Mouse (Mus musculus) testis, postnatal 14 days (tissue): Measurements from ENCODE around the gene Iqgap2.

Experiments used
- DNase-seq: peaks from one replicate; pipeline ENCODE4 v3.0.0; 2021; ENCODE audit warnings: low spot score

The Iqgap2 gene

GRCm38 (mm10) chr13:95778761-95779161, 113.0 kb downstream of the Iqgap2 start:
- DNase-seq: no peak

- no peak for DNase-seq
Observed at GRCm38 (mm10) chr13:95777651-95778391, 113.9 kb downstream of the Iqgap2 start.

- DNase-seq: peak; percentile 21
Observed at GRCm38 (mm10) chr13:95777237-95777636, 114.5 kb downstream of the Iqgap2 start.

GRCm38 (mm10) chr13:95774966-95775696, 116.6 kb downstream of the Iqgap2 start:
- no peak for DNase-seq

- DNase-seq: no peak
Observed at GRCm38 (mm10) chr13:95765017-95765416, 126.7 kb downstream of the Iqgap2 start.

GRCm38 (mm10) chr13:95763876-95764517, 127.7 kb downstream of the Iqgap2 start:
- DNase-seq: no peak

GRCm38 (mm10) chr13:95759810-95760209, 131.9 kb downstream of the Iqgap2 start:
- DNase-seq: no peak

DNA sequence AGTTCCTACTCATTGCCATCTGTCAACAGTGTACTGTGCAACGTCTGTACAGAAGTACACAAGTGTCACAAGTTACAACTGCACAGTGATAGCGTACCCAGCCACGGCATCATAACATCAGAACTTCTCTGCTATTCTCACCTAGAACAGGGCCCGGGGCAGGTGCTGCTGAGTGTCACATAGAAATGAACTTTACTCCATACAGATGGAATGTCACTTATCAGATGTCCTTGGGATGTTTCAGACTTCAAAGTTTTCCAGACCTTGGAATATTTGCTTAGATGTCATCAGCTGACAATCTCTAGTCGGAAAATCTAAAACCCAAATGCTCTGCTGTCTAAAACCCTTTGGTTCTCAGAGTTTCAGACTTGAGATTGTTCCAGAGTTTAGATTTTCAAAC, 137.4 kb downstream of the Iqgap2 start:
- DNase-seq: no peak

DNA sequence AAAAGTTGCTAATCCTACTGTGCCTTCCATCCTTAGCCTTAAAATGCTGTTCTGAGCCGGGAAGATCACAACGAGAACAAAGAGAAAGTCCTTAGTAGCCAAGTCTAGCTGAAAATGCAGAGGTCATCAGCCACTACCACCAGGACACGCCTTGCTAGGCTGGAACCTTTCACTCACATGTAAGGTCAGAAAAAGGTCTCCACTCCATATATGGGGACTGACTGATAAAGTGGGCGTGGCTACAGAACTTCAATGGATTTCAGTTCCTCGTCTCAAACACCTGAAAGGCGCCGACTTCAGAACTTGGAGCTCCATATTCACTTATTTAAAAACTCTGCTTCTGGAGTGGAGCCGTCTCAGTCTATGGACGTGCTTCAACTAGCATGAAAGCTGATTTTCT, 139.3 kb downstream of the Iqgap2 start:
- no peak for DNase-seq

DNA sequence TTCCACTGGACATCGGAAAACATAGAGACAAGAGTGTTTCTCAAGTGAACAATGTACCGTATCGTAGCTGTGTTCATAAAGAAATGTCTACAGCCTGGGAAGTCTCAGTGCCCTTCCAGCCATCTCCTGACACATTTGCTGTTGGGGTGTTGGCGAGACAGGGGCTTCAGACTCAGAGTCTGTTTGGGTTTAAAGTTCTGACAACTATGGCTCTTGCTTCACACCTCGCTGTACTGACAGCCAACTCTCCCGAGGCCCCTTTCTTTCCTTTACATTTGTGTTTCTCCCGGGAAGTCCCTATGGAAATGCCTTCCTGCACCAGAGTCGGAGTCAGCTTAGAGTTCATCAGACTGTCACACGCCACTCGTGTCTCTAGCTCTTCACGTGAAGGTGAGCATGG, 144.2 kb downstream of the Iqgap2 start:
- DNase-seq: no peak

DNA sequence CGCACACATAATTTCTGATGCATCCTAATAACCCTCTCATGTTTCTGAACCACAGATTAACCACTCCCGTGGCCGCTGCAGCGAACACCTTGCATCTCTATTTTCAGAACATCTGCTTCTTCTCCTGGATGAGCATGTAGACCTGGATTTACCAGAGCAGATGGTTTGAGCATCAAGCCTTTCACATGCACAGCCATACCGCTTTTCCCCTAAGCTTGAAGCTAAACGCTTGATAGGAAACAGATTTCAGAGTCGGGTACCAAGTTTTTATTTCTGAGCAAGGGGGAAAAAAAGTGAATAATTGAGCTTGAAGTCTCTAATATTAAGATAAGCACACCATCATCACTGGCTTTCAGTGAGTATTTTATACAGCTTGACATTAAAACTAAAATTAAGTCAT, 144.6 kb downstream of the Iqgap2 start:
- DNase-seq: no peak

DNA sequence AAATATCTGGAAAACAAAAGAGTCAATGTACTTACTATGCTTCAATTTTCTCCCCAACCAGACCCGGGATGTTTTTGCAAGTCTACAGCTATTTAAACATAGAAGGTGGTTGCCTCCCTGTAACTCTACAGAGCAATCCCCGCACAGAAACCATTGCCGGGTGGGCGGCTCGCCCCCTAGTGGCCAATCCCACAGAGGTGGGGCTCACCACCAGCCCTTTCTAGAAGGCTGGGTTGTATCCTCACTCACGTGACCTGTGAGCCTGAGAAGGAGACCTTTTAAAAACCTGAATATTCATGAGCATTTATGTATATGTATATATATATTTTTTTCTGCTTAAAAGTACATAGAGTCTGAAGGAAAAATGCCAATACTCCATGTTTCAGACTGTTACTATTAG, 145.2 kb downstream of the Iqgap2 start:
- DNase-seq: peak; percentile 29

DNA sequence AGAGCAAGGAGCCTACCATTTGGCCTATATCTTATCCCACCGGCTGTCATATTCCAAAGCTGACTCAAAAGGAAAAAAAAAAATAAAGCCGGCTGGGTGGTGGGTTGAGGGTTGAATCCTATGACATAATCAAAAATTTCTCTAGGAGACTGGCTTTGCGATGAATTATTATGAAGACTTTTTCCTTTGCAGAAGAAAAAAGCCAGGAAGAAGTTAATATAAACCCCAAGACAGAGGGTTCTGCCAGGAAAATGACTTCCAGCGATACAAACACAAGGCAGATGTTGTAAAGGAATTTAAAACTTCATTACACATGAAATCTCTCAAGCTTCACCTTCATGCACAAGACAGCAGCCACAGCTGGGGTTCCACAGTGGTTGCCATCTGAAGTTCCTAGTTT, 146.3 kb downstream of the Iqgap2 start:
- no peak for DNase-seq

GRCm38 (mm10) chr13:95742881-95743466, 148.7 kb downstream of the Iqgap2 start:
- no peak for DNase-seq

DNA sequence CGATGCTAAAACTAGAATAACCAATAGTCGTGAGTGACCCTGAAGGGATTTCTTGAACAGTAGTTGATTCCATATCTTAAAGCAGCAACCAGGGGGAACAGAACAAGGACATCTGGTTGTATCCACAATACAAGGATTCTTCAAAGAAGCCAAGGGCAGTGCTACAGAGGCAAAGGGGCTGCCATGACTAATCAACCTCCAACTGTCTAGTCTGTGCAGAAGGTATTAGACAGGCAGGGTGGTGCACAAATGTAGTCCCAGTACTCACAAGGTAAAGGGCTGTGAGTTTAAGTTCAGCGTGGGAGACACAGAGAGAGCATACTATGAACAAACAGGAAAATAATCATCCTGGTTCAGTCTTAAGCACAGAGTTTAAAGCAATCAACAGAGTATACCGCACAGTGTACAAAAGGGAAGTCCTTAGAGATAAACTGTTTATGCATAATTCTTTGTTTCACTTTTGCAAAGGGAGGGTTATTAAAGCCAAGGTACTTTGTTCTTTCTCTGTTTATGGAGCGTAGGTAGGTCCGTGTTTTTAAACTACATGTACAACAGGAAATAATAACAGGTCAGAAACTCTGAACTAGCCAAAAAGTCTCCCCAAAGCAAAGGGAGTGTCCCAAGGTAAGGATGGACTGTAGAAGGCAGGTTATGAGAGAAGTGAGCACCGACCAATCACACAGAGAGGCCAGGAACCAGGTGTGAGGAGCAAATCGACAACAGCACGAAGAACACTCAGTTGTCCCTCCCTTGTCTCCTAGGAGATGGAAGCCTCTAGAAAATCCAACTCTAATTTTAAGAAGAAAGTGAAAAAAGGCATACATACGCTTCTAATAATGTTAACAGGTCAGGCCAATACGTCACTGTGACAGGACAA, 149.7 kb downstream of the Iqgap2 start:
- no peak for DNase-seq

DNA sequence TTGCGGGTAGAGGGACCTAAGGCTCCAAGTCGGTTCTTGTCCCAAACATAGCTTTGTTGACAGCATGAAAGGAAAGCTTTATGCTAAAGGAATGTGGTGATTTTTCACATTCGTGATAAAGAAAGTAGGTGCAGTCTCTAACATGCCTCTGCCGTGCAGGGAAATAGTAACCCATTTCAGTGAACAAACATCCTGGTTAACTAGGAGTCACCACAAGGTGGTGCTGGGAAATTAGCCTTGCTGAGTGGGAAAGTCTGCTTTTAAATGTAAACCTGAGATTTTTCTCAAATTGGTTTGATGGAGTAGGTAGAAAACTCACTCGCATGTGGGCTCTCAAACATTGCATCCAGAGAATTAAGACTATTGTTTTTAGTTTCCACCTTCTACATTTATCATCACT, 152.1 kb downstream of the Iqgap2 start:
- DNase-seq: no peak

DNA sequence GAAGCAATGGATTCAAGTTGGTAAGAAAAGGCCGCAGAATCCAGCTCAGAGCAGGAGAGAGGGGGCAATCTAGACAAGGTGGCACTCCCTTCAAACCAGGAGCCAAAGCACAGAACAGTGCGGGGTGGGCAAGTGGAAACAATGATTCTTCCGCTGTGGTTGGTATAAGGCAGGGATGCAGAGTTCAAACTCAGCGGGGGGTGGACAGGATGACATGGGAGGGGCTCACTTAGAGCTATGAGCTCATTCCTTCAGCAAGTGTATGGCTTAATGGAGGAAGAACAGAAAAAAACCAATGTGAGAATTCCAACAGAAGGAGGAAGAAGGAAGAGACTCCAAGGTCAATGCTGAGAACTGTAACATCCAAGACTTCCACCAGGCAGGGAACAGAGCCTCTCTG, 161.2 kb downstream of the Iqgap2 start:
- no peak for DNase-seq

- DNase-seq: peak; percentile 30
Observed at GRCm38 (mm10) chr13:95719320-95720232, 172.1 kb downstream of the Iqgap2 start.

- no peak for DNase-seq
Observed at GRCm38 (mm10) chr13:95715356-95715755, 176.4 kb downstream of the Iqgap2 start.

DNA sequence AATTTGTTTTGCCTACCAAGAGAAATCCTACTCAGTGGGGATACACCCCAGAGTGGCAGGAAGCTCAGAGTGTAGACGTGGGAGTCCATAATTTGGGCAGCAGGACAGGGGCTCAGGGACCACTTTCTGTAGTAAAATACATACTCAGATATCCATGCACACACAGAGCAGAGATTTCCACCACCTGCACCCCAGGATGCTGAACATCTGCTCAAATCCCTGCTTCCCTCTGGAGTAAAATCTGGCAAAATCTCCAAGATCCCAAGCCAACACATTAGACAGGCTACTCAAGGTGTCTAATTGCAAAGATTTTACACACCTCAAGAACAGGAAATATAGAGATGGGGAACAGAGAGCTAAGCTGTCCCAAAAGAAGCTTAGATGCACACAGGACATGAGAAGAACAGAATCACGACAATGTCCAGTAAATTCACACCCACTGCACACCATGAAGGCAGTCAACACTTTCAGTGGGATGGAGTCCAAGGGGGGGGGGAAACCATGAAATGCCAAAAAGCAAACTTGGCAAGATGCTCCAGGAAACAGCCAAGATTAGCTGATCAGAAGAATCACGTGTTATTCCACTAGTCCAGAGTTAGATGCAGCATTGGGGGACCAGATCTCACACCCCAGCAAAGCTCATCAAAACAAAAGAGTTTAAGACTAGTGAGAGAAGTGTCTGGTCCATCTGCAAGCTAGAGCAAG, 177.3 kb downstream of the Iqgap2 start:
- no peak for DNase-seq
